Mouse (Mus musculus): Measurements from ENCODE around the gene Fhod1.

DNA sequence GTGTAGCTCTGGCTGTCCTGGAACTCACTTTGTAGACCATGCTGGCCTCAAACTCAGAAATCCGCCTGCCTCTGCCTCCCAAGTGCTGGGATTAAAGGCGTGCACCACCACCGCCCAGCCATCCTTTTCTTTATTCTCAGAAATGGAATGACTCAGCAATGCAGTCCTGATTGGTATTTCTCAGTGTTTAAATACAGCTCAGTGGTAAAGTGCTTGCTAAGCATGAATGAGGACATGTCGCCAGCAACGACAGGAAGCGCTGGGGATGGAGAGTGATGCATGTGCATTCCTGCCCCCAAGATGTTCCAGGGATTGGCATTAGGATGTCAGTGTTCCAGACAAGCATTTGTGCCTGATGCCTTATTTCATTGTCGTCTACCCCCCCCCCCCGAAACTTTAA lies 44.4 kb downstream of the Fhod1 start:
- no peak for TF ChIP-seq POLR2A (IDR thresholded peaks at IDR 0.05; ENCODE audit: borderline replicate concordance, extremely low read depth, insufficient read depth, insufficient read length, poor library complexity, severe bottlenecking)
- no peak for TF ChIP-seq CTCF (IDR thresholded peaks at IDR 0.05; ENCODE audit: borderline replicate concordance, extremely low read depth, insufficient read depth, insufficient read length)
